Mouse (Mus musculus): ENCODE measurements around the gene Adgra1.

Adgra1 gene

GRCm38 (mm10) chr7:139850152-139850551 is 16.2 kb downstream of the Adgra1 start:
- no peak for DNase-seq (ENCODE audit: low read depth in 1 of 2, low spot score in 2 of 2)

- no peak for DNase-seq (ENCODE audit: low read depth in 1 of 2, low spot score in 2 of 2)
Measured at GRCm38 (mm10) chr7:139850677-139851076, 16.7 kb downstream of the Adgra1 start.

- DNase-seq (ENCODE audit: low read depth in 1 of 2, low spot score in 2 of 2) = no peak
Measured at GRCm38 (mm10) chr7:139851098-139851497, 17.1 kb downstream of the Adgra1 start.

GRCm38 (mm10) chr7:139855261-139855660 is 21.3 kb downstream of the Adgra1 start:
- DNase-seq (ENCODE audit: low read depth in 1 of 2, low spot score in 2 of 2) = no peak

- DNase-seq (ENCODE audit: low read depth in 1 of 2, low spot score in 2 of 2) = no peak
Measured at GRCm38 (mm10) chr7:139861411-139861810, 27.4 kb downstream of the Adgra1 start.

GRCm38 (mm10) chr7:139863076-139863475 is 29.1 kb downstream of the Adgra1 start:
- no peak for DNase-seq (ENCODE audit: low read depth in 1 of 2, low spot score in 2 of 2)

- DNase-seq (ENCODE audit: low read depth in 1 of 2, low spot score in 2 of 2) = no peak
Measured at GRCm38 (mm10) chr7:139864253-139864652, 30.3 kb downstream of the Adgra1 start.

GRCm38 (mm10) chr7:139864871-139865270 is 30.9 kb downstream of the Adgra1 start:
- no peak for DNase-seq (ENCODE audit: low read depth in 1 of 2, low spot score in 2 of 2)

GRCm38 (mm10) chr7:139871014-139871413 is 37.0 kb downstream of the Adgra1 start:
- DNase-seq (ENCODE audit: low read depth in 1 of 2, low spot score in 2 of 2) = no peak

GRCm38 (mm10) chr7:139877167-139877792 is 43.3 kb downstream of the Adgra1 start:
- no peak for DNase-seq (ENCODE audit: low read depth in 1 of 2, low spot score in 2 of 2)

- DNase-seq (ENCODE audit: low read depth in 1 of 2, low spot score in 2 of 2) = no peak
Measured at GRCm38 (mm10) chr7:139878122-139878521, 44.1 kb downstream of the Adgra1 start.

GRCm38 (mm10) chr7:139878621-139879020 is 44.6 kb downstream of the Adgra1 start:
- no peak for DNase-seq (ENCODE audit: low read depth in 1 of 2, low spot score in 2 of 2)

- no peak for DNase-seq (ENCODE audit: low read depth in 1 of 2, low spot score in 2 of 2)
Measured at GRCm38 (mm10) chr7:139883545-139883944, 49.6 kb downstream of the Adgra1 start.

- no peak for DNase-seq (ENCODE audit: low read depth in 1 of 2, low spot score in 2 of 2)
Measured at GRCm38 (mm10) chr7:139891779-139892178, 57.8 kb downstream of the Adgra1 start.

GRCm38 (mm10) chr7:139894655-139895557 is 60.9 kb downstream of the Adgra1 start, which contains the start of gene Kndc1:
Gene Kndc1 (plus strand): TSS chr7:139894696.
- DNase-seq (ENCODE audit: low read depth in 1 of 2, low spot score in 2 of 2) = no peak

GRCm38 (mm10) chr7:139896271-139896670 is 62.3 kb downstream of the Adgra1 start:
- DNase-seq (ENCODE audit: low read depth in 1 of 2, low spot score in 2 of 2) = no peak

- DNase-seq (ENCODE audit: low read depth in 1 of 2, low spot score in 2 of 2) = no peak
Measured at GRCm38 (mm10) chr7:139896796-139897195, 62.8 kb downstream of the Adgra1 start.

- no peak for DNase-seq (ENCODE audit: low read depth in 1 of 2, low spot score in 2 of 2)
Measured at GRCm38 (mm10) chr7:139898606-139899005, 64.6 kb downstream of the Adgra1 start.

GRCm38 (mm10) chr7:139899505-139899904 is 65.5 kb downstream of the Adgra1 start:
- DNase-seq (ENCODE audit: low read depth in 1 of 2, low spot score in 2 of 2) = no peak

- no peak for DNase-seq (ENCODE audit: low read depth in 1 of 2, low spot score in 2 of 2)
Measured at GRCm38 (mm10) chr7:139900456-139900855, 66.5 kb downstream of the Adgra1 start.

- DNase-seq (ENCODE audit: low read depth in 1 of 2, low spot score in 2 of 2) = no peak
Measured at GRCm38 (mm10) chr7:139900896-139901295, 66.9 kb downstream of the Adgra1 start.

- no peak for DNase-seq (ENCODE audit: low read depth in 1 of 2, low spot score in 2 of 2)
Measured at GRCm38 (mm10) chr7:139901981-139902380, 68.0 kb downstream of the Adgra1 start.

All from monocyte, adult 2 months (primary cell).